Mouse (Mus musculus) olfactory bulb, adult 2 months (tissue): Measurements from ENCODE around the gene Barhl2.

Experiments used
- CTCF ChIP-seq: fragments of 200-500 bp; IDR thresholded peaks from 2 replicates; pipeline ENCODE4 v1.5.1; 2012; ENCODE audit warnings: low read depth, mild to moderate bottlenecking, low read length, moderate library complexity; ENCODE audit not compliant: insufficient read depth
- POLR2A ChIP-seq: fragments of 200-500 bp; IDR thresholded peaks from 2 replicates; pipeline ENCODE4 v1.6.1; 2012; ENCODE audit warnings: mild to moderate bottlenecking, low read depth, low read length, moderate library complexity; ENCODE audit not compliant: insufficient read depth

DNA sequence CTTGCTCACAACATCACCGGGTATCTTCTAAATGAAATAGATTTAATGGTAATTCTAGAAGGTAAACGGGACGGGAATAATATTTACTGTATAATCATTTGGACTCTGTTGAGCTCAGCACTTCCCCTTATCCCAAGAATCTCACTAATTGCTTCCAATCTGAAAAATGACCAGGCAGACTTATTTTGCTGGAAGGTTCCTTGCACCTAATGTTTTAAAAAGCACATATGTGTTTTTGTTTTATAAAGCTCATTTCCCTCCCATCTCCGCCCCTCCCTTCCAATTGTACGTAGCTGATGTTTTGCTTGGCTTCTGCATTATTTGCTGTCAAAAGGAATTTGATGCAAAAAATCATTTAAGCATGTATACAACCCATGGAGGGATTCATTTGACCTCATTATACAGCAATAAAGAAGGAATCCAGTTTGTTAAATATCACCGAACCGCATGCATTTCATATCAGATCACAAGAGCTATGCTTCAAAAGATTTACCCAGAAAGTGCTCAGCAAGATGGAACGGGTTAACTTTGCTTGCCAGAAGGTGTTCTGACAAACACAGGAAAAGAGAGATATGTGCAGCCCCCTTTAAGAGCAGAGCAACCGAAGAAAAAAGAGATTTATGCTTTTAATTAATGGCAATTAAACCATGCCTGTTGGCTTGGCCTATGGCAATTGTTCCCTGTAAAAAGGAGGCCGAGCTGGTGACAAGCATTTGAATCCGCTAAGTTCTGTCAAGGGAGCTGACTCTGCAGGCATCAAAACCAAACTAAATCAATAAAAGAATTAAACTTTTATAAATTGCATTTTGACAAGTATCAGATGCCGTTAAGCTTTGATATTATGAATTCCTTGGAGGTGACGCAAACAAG, 13.5 kb upstream of the Barhl2 start:
- TF ChIP-seq CTCF (no peak), POLR2A (no peak)
